Mouse (Mus musculus) ovary, adult 18-20 months (tissue): ENCODE measurements around the gene Cog8.
"Not testable (repeated sequence)": the region's sequence is repeated elsewhere in the genome, so short reads cannot be mapped to it uniquely, and the experiment has no call there.

Experiments used
- DNase-seq: peaks from one replicate; pipeline ENCODE4 v3.0.0; 2022; ENCODE audit warnings: low spot score, mixed read lengths

Gene Cog8

DNA sequence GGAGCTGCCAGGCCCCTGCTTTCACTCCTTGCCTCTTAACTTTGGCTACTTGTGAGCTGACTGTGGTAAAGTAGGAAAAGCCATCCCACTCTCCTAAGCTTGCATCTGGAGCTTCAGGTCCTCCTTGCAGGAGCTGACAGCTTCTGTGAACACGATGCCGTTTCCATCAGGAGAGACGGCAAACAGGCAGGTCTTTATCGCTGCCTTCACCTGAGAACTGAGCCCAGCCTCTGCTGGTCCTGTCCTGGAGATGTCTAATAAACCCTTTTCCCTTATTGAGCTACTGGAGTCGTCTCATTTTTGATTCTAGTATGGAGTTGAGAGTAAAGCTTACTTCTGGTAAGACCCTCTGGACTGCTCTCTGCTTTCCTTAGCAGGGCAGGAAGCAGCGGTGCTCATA, 11.0 kb downstream of the Cog8 start:
- DNase-seq = no peak

DNA sequence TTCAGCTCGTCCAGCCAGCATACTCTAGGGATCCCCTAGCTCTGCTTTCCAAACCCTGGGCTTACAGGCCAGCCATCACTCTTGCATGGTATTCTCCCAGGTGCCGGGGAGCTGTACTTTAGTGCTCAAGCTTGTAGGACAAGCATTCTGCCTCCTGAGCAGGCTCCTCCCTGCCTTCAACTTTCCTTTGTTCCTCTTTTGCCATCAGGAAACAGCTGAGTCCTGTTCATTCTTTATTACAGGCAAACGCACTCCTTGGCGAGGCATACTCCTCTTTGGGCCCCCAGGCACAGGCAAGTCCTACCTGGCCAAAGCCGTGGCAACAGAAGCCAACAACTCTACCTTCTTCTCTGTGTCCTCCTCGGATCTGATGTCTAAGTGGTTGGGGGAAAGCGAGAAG, 15.9 kb downstream of the Cog8 start:
- no peak for DNase-seq

DNA sequence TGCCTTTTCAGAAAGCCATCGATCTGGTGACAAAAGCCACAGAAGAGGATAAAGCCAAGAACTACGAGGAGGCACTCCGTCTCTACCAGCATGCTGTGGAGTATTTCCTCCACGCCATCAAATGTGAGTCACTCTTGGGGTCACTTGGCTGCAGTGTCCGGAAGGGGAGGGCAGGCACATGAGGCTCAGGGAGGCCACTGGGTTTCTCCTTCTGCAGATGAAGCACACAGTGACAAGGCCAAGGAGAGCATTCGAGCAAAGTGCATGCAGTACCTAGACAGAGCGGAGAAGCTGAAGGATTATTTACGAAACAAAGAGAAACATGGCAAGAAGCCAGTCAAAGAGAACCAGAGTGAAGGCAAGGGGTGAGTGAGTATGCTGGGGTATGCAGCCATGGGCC, 19.9 kb downstream of the Cog8 start:
- peak; percentile 57 for DNase-seq

DNA sequence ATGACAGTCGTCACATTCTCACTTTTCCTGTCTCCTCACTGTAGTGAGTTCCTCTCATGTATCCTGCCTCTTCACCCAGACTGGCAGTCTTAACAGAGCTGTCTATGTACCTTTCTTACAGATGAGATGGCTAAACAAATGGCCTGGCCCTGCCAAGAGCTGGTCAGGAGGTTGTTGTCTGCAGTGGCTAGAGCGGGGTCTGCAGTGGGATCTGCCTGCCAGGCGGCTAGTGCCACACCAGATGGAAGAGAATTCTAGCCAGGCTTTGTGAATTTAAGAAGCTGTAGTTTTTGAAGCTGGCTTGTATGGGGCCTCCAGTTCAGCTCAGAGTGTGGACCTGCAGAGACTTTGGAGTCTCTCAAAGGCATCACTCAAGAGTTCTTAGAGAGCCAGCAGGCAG, 20.8 kb downstream of the Cog8 start:
- DNase-seq = no peak

DNA sequence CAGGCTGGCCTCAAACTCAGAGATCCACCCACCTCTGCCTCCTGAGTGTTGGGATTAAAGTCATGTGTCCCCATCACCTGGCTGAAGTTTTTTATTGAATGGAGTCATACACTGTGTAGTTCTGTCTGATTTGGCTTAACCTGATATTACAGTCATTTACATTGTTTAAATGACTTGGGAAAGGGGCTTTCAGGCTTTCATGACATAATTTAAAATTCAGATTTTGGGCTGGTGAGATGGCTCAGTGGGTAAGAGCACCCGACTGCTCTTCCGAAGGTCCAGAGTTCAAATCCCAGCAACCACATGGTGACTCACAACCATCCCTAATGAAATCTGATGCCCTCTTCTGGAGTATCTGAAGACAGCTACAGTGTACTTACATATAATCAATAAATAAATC, 22.9 kb downstream of the Cog8 start:
- DNase-seq = not testable (repeated sequence)

DNA sequence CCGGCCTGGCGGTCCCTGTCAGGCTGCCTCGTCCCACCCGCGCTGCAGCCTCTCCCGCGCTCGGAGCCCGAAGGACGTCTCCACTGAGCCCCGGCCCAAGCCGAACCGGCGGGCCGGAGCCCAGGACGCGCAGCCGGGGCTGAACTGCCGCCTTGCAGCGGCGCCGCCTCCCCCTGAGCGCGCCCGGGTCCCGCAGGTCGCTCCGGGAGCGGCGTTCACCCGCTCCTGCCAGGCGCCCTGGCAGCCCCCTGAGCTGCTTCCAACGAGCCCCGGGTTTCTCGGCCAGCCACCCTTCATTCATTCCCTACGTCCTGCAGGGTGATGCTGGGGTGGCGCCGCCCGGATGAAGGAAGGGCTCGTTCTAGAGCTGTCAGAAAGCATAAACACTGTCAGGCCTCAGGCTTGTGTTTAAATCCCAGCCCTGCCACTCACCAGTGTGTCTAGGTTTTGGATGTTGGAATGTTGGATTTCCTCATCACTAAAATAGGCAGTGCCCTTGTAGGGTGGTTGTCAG, 24.9 kb downstream of the Cog8 start:
- no peak for DNase-seq

DNA sequence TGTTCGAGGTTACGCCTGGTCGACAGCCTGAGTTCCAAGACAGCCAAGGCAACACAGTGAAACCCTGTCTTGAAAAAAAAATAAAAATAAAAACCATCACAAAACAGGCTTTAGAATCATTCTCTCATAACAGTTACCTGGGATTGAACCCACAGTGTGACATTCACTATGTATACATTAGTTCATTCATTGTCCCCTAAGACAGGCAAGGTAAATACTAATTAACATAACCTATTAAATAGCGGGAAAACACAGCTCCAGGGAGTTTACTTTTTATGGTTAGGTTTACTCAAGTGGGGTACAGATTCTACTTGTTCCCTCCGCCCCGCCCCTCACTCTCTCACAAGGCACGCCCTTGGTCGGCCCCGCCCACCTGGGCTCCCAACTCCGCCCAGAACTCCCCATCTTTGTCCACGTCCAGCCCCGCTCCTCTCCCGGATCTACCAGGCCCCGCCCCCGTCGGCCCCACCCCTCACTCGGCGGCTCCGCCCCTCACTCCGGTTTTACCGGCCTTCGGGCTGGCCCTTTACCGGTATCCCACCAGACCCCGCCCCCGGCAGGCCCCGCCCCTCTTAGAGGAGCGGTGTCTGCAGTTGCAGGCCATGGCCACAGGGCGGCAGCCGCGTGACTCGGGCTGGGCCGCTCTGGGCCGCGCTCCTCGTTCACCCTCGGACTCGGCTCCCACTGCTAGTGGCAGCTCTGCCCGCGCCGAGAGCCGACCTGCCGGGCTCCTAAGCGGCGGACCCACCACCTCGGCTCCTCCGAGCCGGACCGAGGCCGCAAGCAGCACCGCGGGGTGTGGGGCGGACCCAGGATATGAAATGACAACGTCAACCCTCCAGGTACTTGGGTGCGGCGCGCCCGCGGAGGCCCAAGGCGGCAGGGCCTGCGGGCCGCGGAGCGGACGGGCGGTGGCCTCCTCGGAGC, 25.6 kb downstream of the Cog8 start, which contains the start of gene Vps4a:
Gene Vps4a (plus strand): TSS at position 573 of the 927 bp plus-strand sequence.
- peak; percentile 92 for DNase-seq

DNA sequence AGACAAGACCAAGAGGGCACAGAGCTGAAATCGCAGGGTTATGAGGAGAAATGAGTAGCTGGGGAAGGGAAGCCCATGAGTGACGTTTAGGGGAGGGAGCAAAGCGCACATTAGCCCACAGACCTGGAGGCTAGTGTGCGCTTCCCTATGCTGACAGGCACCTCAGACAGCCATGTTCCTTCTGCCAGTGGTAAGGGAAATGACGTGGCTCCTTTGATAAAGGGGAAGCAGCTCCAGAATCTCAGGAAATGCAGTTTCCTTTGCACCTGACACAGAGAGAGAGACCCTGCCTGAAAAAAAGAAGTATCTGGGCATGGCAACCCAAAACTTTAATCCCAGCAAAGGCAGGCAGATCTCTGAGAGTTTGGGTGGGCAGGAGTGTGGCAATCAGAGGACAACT, 26.4 kb downstream of the Cog8 start:
- no peak for DNase-seq

DNA sequence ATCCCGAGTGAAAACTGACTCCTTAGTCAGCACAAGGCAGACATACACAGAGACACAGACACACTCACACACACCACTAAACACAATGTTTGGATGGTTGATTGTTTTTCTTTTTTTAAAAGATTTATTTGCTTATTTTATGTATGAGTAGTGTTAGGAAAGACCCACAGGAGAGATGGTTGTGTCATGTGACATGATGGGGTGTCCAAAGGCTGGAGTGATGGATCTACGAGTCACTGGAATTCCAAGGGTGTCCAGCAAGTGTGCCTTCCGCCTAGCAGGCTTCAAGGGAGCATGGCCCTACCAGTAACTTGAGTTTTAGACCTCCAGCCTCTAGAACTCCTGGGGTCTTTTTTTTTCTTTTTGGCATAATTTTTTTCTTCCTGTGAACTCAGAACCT, 27.2 kb downstream of the Cog8 start:
- no peak for DNase-seq

DNA sequence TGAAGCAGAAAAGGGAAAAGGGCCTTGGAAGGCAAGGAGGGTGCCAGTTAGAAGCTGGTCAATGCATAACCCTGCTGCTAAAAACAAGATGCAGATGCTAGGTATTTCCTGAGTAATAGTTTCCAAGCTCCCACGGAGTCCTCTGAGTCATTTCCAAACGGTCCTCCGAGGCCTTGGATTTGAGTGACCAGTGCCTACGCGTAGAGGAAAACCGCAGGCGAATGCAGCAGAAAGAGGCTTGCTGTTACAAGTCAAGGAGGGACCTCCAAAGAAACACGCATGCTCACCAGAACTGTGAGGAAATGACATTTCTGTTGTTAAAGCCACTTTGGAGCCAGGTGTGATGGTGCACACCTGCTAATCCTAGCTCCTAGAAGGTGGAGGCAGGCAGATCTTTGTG, 33.0 kb downstream of the Cog8 start:
- peak; percentile 17 for DNase-seq

DNA sequence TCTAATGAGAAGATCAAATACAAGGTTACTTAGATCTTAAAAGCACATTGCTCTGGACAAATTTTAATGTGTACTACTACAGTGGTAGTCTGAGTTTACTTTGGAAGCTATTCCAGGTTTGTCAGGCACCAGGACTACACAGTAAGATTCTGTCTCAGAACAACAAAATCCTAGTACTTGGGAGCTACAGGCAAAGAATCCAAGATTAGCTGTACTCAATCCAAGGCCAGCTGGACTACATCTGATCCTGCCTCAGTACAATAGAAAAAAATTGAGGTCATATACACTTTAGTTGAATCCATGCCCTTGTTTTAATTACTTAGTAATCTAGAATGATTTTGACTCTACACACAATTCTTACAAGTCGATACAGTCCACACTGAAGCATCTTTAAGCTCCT, 41.6 kb downstream of the Cog8 start:
- no peak for DNase-seq

DNA sequence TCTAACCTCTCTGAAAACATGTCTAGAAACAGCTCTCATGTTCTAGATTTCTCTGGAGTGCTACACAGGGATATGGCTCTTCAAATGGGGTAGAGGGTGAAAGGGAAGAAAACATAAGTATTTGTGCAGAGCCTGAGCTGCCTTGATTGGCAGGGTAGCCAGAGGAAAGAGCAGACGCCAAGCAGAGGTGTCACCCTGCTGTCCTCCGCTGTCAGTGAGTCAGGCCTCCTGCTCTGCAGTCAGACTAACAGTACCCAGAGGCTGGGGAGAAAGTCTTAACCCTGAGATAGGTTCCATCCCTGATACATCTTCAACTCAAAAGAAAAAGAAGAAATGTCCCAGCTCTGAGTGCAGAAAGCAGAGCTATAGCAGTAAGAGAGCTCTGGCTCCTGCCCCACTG, 43.8 kb downstream of the Cog8 start:
- DNase-seq = no peak

DNA sequence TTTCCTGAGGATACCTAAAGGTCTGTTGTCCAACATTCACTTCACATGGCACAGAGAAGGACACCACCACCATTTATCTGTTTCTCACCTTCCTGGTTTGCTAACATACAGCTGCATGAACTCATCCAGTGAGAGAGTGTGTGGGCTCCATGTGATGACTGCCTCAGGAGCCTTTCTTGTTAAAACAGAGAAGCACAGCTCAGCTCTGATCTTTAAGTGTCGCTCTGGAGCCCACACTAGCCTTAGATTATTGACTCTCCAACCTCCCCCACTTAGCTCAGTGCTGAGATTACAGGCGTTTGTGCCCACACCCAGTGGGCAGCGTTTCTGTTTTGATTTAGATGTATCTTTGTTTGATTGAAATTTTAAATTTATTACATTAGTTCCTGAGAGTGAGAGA, 48.7 kb downstream of the Cog8 start:
- no peak for DNase-seq

DNA sequence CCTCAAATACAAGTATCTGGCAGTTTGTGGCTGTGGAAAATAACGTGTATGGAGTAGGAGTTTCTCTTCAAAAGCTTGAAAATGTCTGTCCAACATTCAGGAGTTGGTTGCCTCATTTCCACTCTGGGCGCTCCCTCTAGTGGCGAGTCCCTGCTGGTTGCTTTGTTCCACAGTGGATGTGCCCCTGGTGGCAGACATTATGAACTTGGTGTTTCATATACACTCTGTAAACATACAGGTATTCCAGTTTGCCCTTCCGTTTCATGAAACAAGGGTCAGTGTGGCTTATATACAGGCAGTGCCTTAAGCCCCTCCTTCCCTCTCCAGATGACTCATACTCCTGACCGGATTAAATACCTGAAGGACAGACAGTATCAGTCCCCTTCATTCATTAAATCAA, 54.0 kb downstream of the Cog8 start:
- DNase-seq = peak; percentile 67

DNA sequence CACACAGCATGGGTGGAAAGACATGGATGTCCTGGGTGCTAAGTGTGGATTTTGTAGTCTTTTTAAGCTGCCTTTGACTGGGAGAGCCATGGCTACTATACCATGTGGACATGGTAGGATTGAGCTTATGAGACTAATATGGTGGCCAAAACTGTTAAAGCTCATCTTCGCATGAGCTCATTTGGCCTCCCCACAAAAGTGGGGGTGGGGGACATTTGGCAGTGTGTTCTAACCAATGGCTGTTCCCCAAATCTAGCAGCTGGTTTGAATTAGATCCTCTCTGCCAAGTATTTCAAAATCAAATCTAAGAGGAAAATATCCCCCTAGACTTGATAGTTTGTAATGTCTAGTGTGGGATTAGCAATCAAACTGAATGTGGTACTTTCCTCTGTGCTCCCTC, 57.4 kb downstream of the Cog8 start:
- no peak for DNase-seq

DNA sequence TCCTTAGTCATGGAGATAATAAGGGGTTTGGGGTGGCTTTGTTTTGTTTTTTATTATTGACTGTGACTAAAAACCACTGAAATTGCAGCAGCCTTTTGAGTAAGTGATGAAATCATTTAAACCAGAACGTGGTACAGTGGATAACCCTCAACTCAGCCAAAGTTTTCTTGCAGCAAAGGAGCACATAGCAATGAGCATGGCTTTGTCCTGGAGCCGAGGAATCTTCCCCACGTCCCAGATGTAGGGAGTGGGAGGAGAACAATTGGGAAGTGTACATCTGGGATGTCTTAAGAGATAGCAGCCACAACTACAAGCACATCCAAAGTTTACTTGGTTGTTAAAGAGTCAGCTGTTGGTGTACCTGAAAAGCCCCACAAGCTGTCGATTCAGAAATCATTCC, 59.1 kb downstream of the Cog8 start:
- no peak for DNase-seq

DNA sequence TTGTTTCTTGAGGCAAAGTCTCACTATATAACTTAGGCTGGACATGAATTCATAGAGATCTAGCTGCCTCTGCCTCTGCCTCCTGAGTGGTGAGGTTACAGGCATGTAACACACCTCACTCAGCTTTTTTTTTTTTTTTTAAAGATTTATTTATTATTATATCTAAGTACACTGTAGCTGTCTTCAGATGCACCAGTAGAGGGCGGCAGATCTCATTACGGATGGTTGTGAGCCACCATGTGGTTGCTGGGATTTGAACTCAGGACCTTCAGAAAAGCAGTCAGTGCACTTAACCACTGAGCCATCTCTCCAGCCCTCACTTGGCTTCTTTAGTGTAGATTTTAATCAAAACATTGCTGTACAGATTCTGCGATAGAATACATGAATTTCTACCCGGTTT, 60.1 kb downstream of the Cog8 start:
- DNase-seq = not testable (repeated sequence)
